Mouse (Mus musculus) left cerebral cortex, postnatal 4 days (tissue): ENCODE measurements at regions not wholly inside any gene's neighbourhood (a gene's known extent, or its start where the extent isn't known, plus 50 kb on each side); places are given as distances from the start of the nearest gene placed in this dataset.

ENCODE experiments used
- DNase-seq: peaks from one replicate; pipeline ENCODE4 v3.0.0-alpha.2; 2022
- intact Hi-C: fragments of 180-260 bp; cut with DNase I; formaldehyde crosslinking; loops from one replicate; pipeline ENCODE4 v1.15.1; 2025

DNA sequence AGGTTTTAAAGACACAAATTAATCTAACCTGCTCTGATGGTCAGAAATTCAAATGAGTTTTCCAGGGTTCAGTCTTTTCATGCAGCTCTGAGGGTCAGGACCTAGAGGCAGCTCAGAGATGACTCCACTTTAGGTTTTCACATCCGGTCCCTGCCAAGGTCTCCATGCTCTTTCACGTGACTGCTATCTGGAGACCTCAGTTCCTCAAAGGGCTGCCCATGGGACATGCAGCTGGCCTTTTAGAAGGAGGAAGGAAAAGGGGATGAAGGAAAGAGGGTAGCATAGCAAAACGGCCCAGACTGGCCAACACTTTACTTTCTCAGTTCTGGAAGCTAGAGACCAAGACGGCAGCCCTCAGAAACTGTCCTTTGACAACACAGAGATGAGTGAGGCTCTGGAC, 276.6 kb downstream of the Nuak1 start:
- intact Hi-C loops: loop anchor here (10.0 kb wide), 2 partner anchors 271 to 349 kb away; no protein-coding TSS in a partner anchor

DNA sequence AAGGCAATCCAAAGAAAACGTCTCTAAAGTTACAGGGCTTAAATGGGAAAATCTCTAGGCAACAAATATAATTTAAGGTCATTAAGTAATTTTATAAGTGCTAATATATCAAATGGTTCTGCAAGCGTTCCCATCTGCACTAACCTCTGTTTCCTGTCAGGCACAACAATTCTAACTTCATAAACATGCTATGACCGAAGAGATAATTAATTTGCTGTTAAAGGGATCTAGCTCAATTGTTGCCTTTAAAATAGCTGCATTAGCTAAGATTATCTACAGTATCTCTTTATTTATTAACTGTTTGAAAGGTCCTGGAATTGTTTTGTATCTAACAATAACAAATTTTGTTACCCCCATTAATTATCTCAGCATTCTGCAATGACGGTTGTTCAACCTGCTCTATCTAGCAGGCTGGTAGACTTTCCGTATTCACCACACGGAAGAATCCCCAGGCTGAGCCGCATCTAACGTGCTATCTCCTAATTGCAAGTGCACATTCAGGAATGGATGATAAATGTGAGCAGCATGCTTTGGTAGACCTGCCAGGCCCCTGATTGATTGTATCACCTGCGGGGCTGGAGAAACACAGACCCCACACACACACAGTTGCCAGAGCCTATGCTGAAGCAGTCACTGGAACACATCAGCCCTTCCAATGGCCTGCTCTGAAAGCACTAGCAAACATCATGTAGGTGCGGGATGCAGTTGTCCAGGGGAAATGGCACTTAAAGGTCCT, 274.4 kb downstream of the Nuak1 start:
- intact Hi-C loops: loop anchor here (10.0 kb wide), 2 partner anchors 269 to 351 kb away; no protein-coding TSS in a partner anchor
- no peak for DNase-seq

More for the DNA sequence above, 276.6 kb downstream of the Nuak1 start:
- no peak for DNase-seq

DNA sequence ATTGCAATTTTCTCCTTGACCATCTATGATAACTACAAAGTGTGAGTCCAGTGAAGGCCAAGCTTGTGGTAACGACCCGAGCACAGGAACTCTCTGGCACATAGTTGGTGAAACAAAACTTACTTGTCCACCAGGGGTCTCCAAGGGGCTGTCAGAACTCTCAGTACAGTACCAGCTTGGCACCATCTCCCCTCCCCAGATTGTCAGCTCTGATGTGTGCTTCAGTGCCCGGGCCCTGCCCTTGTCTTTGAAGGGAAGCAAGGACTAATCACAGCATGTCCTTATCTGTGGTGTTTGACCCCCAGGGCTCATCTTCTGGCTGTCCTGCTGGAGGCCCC, 273.9 kb downstream of the Nuak1 start:
- peak; percentile 83 for DNase-seq
- intact Hi-C loops: loop anchor here (10.0 kb wide), 2 partner anchors 268 to 352 kb away; no protein-coding TSS in a partner anchor

DNA sequence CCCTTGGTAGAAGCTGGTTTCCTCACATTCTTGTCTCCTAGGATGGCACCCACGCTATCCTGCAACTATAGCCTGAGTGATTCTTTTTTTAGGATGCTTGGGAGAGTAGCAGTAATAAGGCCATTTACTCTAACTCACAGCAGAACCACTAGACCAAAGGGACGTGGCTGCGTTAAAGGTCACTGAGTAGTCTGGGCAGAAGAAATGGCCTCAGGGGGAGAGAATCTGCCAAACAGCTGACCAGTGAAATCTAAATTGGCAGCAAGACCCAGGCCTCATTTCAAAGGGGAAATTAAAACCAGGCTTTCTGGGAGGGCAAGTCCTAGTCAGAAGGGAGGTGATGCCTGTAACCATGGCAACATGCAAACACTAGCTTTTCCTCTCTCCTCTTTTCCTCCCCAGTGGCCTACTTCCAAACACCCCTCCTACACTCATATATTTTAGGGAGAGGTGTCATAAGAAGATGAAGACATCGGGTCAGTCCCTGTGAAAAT, 267.5 kb downstream of the Nuak1 start:
- peak; percentile 26 for DNase-seq

DNA sequence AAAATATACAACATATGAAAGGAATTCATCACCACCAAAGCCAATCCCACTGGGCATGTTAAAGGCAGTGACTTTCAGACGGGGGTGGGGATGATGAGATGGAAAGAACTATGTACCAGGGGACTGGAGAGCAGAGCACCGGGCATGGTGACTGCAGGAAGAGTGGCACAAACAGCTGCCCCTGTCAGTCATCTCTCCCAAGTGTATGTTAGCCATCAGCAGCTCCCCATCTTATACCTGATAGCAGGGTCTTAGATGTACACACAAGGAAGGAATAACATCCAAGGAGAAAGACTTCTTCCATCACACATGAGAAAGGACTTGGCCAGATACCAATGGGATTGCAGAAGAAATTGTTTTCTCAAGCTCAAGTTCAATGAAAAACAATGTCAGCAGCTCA, 257.2 kb downstream of the Nuak1 start:
- no peak for DNase-seq
- intact Hi-C loops: no loop called here

More for the DNA sequence above, 267.5 kb downstream of the Nuak1 start:
- intact Hi-C loops: no loop called here

DNA sequence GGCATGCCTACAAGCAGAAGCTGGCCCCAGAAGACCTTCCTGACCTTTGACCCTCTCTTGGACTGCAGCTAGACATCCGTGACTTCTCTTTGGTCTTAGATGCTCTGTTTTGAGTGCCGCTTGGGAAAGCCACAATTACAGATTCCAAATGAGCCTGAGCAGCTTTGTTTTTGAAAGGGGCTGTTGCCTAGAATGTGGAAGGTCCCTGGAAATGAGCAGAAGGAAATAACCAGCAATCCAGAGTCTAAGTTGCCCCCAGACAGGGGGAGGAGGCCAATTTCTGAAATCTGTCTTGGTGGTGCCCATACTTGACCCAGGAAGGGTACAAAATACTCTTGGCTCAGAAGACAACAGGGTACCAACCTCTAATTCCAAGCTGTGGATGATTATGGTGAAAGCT, 253.9 kb downstream of the Nuak1 start:
- DNase-seq: no peak
- intact Hi-C loops: no loop called here

DNA sequence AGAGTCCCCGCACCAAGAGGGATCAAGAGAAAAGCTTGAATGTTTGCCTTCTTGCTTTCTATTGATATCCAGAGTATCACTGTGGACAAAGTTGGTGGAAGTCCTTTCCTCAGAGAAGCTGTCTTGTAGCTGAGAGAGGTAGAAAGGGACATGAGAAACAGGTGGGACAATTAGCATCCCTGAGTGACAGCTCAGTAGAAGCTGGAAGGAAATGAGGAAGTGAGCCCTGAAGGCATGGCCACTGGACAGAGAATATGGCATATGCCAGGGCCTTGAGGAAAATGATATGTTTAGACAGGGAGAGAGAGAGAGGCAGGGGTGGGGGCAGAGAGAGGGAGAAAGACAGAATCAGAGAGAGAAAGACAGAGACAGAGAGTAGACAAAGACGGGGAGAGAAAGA, 241.4 kb downstream of the Nuak1 start:
- intact Hi-C loops: no loop called here
- DNase-seq: no peak

DNA sequence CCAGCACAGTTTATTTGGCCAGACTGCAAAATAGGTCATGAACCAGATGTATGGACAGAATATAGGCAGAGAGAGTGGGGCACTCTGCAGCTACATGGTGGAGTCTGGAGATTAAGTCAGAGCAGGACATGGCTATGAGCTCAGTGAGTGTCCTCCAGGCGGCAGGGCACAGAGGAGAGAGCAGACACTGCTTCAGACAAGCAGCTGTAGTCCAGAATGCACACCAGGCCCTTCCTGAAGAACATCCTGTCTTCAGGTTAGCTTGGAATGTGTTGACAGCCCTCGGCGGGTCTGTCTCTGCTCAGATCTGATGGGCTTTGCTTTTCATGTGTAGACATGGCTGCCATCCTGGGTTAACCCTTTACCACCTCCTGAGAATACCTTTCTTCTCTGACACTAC, 238.6 kb downstream of the Nuak1 start:
- DNase-seq: no peak
- intact Hi-C loops: no loop called here

DNA sequence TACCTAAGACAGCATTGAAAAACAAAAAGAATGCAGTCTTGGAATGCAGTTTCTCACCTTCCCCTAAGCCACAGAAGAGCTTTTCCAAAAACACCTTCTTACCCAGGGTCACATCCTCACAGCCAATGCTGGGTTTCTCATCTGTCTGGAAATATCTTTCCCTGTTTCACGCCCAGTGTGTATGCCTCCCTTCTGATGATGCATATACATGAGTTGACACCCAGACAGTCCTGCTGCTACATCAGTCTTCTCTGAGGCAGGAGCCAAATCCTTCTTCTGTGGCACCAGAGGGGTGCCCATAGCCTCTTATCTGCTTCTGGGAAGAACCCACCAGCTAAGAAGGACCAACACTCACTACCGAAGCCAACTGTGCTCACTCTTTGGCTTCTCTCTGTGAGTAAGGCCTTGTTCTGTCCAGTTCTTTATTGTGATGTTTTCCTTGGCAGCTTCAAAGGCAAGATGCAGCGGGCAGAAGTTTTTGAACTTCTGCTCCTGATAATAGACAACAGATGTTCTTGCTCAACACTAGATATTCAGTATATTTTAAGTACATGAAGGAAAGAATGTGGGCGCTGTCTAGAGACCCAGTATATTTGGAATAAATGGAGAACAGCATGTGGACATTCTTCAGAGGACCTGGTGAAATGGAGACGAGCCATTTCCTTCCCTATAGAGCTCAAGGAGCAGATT, 228.2 kb downstream of the Nuak1 start:
- DNase-seq: no peak
- intact Hi-C loops: no loop called here

DNA sequence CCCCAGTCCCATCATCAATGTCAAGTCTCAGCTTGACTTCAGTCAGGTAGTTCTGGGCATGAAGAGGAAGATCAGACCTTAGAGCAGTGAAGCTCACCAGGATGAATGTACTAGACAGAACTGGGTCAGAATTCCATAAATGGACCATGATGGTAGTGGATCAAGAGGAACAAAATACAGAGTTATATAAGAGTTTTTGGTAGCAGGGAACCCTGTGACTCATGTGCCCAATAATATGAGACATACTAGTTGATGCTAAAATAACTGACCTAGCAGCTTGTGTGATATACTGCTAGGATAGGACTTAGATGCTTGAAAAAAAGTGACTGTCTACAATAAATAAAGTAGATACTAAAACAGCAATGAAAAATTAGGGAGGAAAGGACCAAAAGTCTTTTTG, 225.6 kb downstream of the Nuak1 start:
- no peak for DNase-seq
- intact Hi-C loops: no loop called here

DNA sequence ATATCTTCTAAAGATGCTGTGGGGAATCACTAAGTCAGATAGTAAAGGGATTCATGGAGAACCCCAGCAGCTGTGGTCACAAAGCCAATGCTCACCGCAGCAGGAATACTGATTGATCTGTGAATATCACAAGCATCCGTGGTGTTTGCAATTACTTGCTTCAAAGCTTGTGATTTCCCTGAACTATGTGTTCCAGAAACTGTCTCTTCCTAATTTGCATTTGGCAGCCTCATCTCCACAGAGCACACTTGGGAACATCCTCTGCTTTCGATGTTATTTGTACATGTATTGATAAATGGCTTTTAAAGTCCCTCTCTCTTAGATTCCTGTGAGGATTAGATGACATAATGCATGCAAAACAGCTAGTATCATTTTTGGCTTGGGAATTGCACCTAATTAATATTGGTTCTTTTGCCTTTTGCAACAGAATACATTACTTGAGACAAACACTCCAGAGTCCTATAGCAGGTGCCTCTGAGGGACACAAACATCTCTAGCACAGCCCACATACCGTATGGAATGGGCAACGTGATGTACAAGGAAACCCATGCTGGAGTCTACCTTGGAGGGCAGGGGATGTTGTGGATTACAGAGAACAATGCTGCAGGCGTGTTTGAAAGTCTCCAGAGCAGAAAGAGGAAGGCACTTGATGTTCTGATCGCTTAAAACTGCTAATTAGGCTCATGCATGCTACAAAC, 211.0 kb downstream of the Nuak1 start:
- intact Hi-C loops: no loop called here
- no peak for DNase-seq

DNA sequence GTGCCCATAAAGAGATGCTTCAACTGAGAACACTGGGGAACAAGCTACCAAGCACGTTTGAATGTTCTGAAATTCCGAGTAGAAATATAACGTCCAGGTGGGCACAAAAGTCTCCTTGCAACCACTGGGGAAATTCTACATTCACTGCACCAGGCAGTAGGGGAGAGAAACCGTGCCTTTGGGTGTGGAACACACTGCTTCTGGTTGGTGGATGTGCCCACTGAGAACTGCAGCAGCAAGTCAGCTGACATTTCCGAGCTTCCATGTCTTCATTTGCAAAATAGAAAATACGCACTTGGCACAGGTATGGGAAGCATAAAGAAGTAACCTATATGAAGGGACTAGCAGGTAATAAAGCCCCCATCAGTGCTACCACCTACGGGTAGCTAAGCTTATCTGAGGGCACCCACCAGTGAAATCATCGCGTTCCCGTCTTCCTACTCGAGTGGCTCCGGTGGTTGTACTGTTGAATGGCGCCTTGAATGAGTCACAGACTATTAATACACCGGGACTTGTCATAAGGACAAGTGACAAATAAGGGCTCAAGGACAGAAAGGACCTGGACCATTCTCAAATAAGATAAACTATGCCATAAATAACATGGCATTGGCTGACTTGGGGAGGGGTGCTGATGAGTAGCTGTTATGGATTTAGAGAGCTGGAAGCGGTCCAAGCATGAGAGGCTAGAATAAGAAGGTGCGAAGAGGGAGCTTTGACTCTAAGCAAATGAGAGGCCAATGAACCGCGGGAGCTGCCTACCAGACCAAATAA, 210.2 kb downstream of the Nuak1 start:
- intact Hi-C loops: no loop called here
- no peak for DNase-seq

DNA sequence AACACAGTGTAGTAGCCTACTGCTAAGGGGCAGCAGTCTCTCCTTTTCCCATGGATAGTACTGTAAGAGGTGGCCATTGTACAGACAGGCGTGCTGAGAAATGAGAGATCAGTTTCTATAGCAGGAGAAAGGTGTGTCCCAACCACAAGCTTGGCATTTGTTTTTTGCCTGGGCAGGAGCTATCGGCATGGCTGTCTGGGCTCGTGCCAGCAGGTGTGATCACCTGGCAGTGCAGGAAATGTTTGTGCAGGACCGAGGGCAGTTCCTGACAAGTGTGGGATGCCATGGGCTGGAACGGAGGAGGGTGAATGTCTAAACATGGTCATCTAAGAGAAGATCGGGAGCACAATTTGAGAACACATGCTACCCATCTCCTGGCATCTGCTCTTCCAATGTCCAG, 205.4 kb downstream of the Nuak1 start:
- no peak for DNase-seq
- intact Hi-C loops: no loop called here

DNA sequence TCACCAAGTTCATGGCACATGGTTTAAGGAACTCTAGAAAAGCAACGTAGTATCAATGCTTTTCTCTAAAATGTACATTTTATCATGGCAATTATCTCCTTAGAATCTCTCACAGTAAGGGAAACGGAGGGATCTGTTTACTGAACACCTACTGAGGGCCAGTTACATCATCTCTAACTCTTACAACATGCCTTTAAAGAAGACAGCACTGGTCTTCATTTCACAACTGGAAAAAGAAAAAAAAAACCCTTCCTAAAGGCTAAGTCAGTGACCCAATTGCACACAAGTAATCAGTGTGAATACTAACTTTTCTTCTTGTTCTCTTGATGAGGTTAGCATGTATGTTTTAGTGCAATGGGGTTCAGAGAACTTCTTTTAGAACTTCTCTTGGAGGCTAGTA, 204.2 kb downstream of the Nuak1 start:
- no peak for DNase-seq
- intact Hi-C loops: no loop called here

DNA sequence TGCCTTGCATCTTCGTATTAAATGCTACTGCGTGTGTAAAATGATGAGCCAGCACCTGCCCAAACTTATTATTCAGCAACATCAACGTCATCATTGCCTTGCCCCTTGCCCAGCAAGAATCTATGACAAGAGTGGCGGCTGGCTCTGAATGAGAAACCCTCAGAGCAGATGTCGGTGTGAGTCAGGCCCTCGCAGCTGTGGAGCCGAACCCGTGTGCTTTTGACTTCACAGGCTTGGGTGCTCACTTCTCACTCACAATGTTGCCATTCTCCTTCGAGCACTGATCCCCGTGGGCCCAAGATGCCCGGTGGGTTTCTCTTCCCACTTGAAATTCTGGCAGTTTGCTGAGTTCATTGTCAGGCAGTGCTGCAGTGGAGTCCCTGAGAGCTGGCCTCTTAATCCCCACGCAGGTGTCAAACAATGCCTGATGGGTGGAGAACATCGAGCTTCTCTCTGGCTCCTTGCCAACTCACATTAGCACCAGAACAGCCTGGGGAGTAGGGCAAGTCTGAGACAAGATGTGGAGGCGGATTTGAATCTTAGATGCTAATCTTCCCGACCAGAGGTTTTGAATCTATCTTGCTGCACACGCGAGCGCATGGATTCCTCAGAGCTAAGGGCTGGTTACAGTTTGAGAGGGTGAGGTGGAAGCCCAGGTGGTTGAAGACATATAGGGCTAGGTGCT, 202.0 kb downstream of the Nuak1 start:
- intact Hi-C loops: no loop called here
- peak; percentile 25 for DNase-seq

DNA sequence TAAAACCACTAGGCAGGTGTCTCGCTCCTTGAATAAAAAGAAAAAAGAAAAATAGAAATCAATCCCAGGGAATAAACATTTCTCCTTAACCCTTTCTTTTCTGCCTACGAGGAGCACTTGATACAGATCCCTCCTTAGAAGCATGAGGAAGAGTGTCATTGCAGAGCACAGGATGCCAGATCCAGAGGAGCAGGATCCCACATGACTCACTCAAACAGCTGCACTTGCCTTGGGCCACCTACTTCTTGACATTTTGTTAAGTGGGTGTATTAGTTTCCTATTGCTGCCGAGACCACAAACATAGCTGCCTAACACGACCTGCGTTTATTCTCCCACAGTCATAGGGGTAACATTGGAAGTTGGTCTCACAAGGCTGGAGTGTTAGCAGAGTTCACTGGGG, 197.1 kb downstream of the Nuak1 start:
- intact Hi-C loops: no loop called here
- no peak for DNase-seq

DNA sequence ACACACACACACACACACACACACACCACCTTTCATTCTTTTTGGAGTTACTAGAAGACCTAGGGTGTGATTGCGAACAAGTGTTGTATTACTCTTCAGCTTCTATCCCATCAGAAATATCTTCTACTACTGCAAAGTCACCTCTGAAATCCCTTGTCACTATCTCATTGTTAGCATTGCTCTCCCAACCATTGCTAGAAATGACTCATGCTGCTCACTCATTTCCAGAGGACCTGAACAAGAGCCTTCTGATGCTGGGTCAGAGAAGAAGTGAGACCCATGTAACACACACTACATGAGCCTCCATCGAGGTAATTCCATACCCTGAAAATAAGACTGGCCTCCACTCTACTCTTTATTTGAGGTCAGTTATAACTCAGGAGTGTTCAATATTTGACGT, 191.1 kb downstream of the Nuak1 start:
- intact Hi-C loops: no loop called here
- no peak for DNase-seq

DNA sequence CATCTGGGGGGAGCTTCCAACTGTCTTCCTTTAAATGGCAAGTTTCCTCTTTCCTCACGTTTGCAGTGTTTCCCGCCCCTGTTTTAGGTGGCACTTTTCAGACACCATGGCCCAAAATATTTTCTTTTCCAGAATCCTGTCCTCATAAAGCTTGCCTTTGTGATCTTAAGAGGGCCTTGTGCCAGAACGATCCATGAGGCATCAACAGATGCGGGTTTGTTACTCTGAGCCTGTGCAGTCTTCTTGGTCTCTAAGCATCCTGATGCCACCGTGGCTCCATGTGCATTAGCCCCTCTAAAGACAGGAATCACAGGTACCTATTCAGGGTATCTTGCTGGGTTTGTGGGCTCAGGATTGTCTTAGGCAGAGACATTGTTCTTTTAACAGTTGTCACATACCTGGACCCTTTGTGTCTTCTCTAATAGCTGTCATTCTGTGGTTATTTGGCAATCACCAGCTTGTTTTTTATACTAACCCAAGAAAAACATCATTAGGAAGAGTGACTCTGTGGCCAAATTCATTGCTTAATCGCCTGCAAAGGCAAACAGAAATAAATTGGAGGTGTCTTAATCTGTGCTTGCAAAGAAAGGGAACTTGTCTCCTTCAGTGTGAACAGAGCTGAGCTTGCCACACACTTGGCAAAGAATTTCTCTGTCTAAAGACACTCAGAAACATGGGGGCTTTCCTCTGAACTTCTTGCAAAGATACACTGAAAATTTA, 179.3 kb downstream of the Nuak1 start:
- intact Hi-C loops: no loop called here
- DNase-seq: no peak

DNA sequence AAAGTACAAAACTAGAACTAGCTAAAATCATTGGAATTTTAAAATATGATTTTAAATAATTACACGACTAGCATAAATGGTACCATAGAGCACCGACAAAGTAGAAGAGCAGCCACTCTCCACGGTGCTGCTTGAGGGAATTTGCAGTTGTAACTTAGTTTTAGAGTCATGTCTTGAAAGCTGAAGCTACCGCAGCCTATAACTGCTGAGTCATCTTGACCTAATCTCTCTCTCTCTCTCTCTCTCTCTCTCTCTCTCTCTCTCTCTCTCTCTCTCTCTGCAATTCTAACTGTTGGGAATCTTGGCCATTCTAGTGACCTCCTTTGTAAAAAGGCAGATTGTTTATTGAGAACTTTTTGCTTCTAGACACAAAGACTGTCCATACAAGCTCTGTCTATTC, 177.5 kb downstream of the Nuak1 start:
- intact Hi-C loops: no loop called here
- no peak for DNase-seq
